Mouse (Mus musculus): Measurements from ENCODE around the gene Smim6. TPM values are rescaled to one million over a fixed set of nuclear protein-coding genes. Genes with fewer than 3 reads are reported as not detected.
A peak's percentile ranks its signal among the peaks of the same experiment; 100 is the strongest.

Gene Smim6
- polyA plus RNA-seq, 1 experiment from 2014 or later, result 1.9 TPM

GRCm38 (mm10) chr11:115906116-115906515 is 5.7 kb upstream of the Smim6 start:
- TF ChIP-seq EP300 (IDR thresholded peaks at IDR 0.05; ENCODE audit: low read depth) (no peak), CTCF (IDR thresholded peaks at IDR 0.05; ENCODE audit: low read depth) (no peak)
- Histone ChIP-seq H3K27me3 (ENCODE audit: insufficient read depth, low read length) (no peaks in the 10 kb centered on the region), H3K27ac (ENCODE audit: low read depth) (peak overlapping the region; percentile 95), H3K4me3 (ENCODE audit: low read depth, low read length) (no peak overlapping the region), H3K4me2 (ENCODE audit: low read depth, low read length) (no peak overlapping the region), H3K36me3 (replicated peaks; ENCODE audit: insufficient read depth, low read length) (peaks cover 27% of the 10 kb centered on the region), H3K4me1 (ENCODE audit: insufficient read depth) (peaks cover 48% of the 10 kb centered on the region), H3K9ac (replicated peaks) (no peak overlapping the region), H3K9me3 (ENCODE audit: low read length) (no peaks in the 10 kb centered on the region)
- ATAC-seq, result no peak
- 81% methylated on average over 3 of the region's 3 CpGs for WGBS (ENCODE audit: insufficient replicate concordance)
- DNase-seq, result no peak

DNA sequence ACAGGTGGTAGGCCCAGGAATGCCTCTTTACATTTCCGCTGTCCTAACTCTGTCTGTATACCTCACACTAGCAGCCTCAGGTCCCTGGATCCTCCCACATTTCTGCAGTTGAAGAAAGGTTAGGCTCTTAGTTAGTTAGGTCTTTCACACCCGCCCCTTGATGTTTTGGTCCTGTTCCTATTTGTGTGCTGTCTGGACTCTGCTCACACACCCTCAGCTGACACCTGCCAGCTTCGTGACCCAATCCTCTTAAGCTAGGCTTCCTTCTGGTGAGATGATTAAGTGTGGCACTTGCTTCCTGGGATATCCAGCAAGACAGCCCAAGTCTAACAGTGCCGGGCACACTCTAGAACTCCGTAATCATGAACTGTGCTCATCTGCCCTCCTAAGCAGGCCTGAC is 5.3 kb upstream of the Smim6 start:
- H3K36me3 ChIP-seq (replicated peaks; ENCODE audit: insufficient read depth, low read length), result peaks cover 30% of the 10 kb centered on the region
- peaks cover 48% of the 10 kb centered on the region for H3K4me1 ChIP-seq (ENCODE audit: insufficient read depth)
- no peak overlapping the region for H3K9ac ChIP-seq (replicated peaks)
- WGBS (ENCODE audit: insufficient replicate concordance), result 87% methylated on average over 5 of the region's 5 CpGs
- DNase-seq, result no peak
- H3K9me3 ChIP-seq (ENCODE audit: low read length), result no peaks in the 10 kb centered on the region
- TF ChIP-seq EP300 (IDR thresholded peaks at IDR 0.05; ENCODE audit: low read depth) (no peak), CTCF (IDR thresholded peaks at IDR 0.05; ENCODE audit: low read depth) (no peak)
- no peak overlapping the region for H3K27ac ChIP-seq (ENCODE audit: low read depth)
- no peak overlapping the region for H3K4me2 ChIP-seq (ENCODE audit: low read depth, low read length)
- ATAC-seq, result no peak
- H3K27me3 ChIP-seq (ENCODE audit: insufficient read depth, low read length), result no peaks in the 10 kb centered on the region
- no peak overlapping the region for H3K4me3 ChIP-seq (ENCODE audit: low read depth, low read length)

DNA sequence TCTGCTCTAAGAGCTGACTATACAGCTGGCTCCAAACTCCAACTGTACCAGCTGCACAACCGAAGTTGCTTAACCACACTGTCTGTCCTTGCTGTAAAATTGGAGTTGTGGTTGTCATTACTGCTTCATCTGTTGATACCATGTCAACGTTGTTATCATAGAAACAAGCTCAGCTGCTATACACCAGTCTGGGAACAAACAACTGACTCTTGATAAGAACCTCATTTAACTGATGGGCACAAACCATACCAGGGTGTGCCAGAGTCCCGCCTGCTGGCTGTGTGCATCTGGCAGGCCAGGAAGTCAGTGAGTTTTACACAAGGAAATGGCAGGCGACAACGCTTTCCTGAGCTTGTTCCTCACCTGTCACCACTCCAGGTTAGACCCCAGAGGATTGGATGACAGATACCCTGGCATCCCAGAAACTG is 669 bp upstream of the Smim6 start:
- no peaks in the 10 kb centered on the region for H3K9me3 ChIP-seq (ENCODE audit: low read length)
- peaks cover 25% of the 10 kb centered on the region for H3K4me1 ChIP-seq (ENCODE audit: insufficient read depth)
- peak overlapping the region; percentile 90 for H3K27ac ChIP-seq (ENCODE audit: low read depth)
- H3K4me2 ChIP-seq (ENCODE audit: low read depth, low read length), result peak overlapping the region; percentile 57
- H3K27me3 ChIP-seq (ENCODE audit: insufficient read depth, low read length), result no peaks in the 10 kb centered on the region
- 38% methylated on average over 5 of the region's 5 CpGs for WGBS (ENCODE audit: insufficient replicate concordance)
- H3K9ac ChIP-seq (replicated peaks), result peak overlapping the region; percentile 58
- H3K4me3 ChIP-seq (ENCODE audit: low read depth, low read length), result no peak overlapping the region
- TF ChIP-seq CTCF (IDR thresholded peaks at IDR 0.05; ENCODE audit: low read depth) (no peak), EP300 (IDR thresholded peaks at IDR 0.05; ENCODE audit: low read depth) (peak; percentile 93)
- DNase-seq (peak; percentile 64), ATAC-seq (peak; percentile 89)
- peaks cover 39% of the 10 kb centered on the region for H3K36me3 ChIP-seq (replicated peaks; ENCODE audit: insufficient read depth, low read length)

DNA sequence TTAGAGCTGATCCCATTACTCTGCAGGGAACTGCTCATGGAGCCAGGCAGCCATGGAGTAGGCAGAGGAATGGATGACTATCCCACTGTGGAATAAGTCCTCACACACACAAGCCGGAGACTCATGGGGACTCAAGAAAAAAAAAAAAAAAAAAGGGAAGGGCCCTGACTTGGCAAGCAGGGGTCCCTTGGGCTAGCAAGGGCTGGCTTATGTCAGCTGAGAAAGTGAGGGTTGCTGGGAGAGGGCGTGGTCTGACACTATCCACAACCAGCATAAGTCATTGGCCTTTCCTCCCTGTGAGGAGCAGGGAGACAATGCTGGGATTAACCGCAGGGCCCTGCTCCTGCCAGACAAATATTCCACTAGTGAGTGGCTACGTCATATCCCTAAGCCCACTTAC is 4.8 kb downstream of the Smim6 start:
- Histone ChIP-seq H3K36me3 (replicated peaks; ENCODE audit: insufficient read depth, low read length) (peaks cover 33% of the 10 kb centered on the region), H3K4me3 (ENCODE audit: low read depth, low read length) (no peak overlapping the region), H3K27me3 (ENCODE audit: insufficient read depth, low read length) (no peaks in the 10 kb centered on the region), H3K9ac (replicated peaks) (no peak overlapping the region), H3K27ac (ENCODE audit: low read depth) (no peak overlapping the region), H3K9me3 (ENCODE audit: low read length) (no peaks in the 10 kb centered on the region), H3K4me2 (ENCODE audit: low read depth, low read length) (no peak overlapping the region), H3K4me1 (ENCODE audit: insufficient read depth) (peaks cover 18% of the 10 kb centered on the region)
- ATAC-seq (no peak), DNase-seq (no peak)
- WGBS (ENCODE audit: insufficient replicate concordance), result 85% methylated on average over 4 of the region's 4 CpGs
- no peak for TF ChIP-seq EP300 (IDR thresholded peaks at IDR 0.05; ENCODE audit: low read depth)
- TF ChIP-seq CTCF (IDR thresholded peaks at IDR 0.05; ENCODE audit: low read depth), result no peak

DNA sequence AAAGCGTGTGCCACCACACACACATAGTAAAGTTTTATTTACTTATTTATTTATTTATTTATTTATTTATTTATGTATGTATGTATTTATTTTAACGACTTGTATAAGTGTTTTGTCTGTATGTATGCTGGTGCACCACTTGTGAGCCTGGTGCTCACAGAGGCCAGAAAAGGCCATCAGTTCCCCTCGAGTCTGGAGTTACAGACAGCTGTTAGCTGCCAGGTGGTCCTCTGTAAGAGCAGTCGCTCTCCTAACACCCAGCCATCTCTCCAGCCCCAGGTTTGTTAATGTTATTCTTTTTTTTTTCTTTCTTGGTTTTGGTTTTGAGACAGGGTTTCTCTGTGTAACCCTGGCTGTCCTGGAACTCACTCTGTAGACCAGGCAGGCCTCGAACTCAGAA is 6.8 kb downstream of the Smim6 start:
- peaks cover 40% of the 10 kb centered on the region for H3K36me3 ChIP-seq (replicated peaks; ENCODE audit: insufficient read depth, low read length)
- WGBS (ENCODE audit: insufficient replicate concordance), result 76% methylated on average over 5 of the region's 5 CpGs
- ATAC-seq (no peak), DNase-seq (no peak)
- no peaks in the 10 kb centered on the region for H3K27me3 ChIP-seq (ENCODE audit: insufficient read depth, low read length)
- H3K9me3 ChIP-seq (ENCODE audit: low read length), result no peaks in the 10 kb centered on the region
- TF ChIP-seq EP300 (IDR thresholded peaks at IDR 0.05; ENCODE audit: low read depth) (no peak), CTCF (IDR thresholded peaks at IDR 0.05; ENCODE audit: low read depth) (no peak)
- H3K9ac ChIP-seq (replicated peaks), result no peak overlapping the region
- H3K27ac ChIP-seq (ENCODE audit: low read depth), result peak overlapping the region; percentile 60; the same call in 1 of the 2 replicates
- H3K4me1 ChIP-seq (ENCODE audit: insufficient read depth), result 0 out of 2 replicates have a peak, but pooled peaks cover 3% of the 10 kb centered on the region
- no peak overlapping the region for H3K4me2 ChIP-seq (ENCODE audit: low read depth, low read length)
- no peak overlapping the region for H3K4me3 ChIP-seq (ENCODE audit: low read depth, low read length)

- Histone ChIP-seq H3K9ac (replicated peaks) (no peak overlapping the region), H3K27me3 (ENCODE audit: insufficient read depth, low read length) (no peaks in the 10 kb centered on the region), H3K4me1 (ENCODE audit: insufficient read depth) (0 out of 2 replicates have a peak, but pooled peaks cover 3% of the 10 kb centered on the region), H3K4me2 (ENCODE audit: low read depth, low read length) (no peak overlapping the region), H3K9me3 (ENCODE audit: low read length) (no peaks in the 10 kb centered on the region), H3K27ac (ENCODE audit: low read depth) (peak overlapping the region; percentile 60; the same call in 1 of the 2 replicates), H3K36me3 (replicated peaks; ENCODE audit: insufficient read depth, low read length) (peaks cover 37% of the 10 kb centered on the region), H3K4me3 (ENCODE audit: low read depth, low read length) (no peak overlapping the region)
- ATAC-seq (peak; percentile 85), DNase-seq (no peak)
- WGBS (ENCODE audit: insufficient replicate concordance), result 62% methylated on average over 5 of the region's 5 CpGs
- TF ChIP-seq CTCF (IDR thresholded peaks at IDR 0.05; ENCODE audit: low read depth) (no peak), EP300 (IDR thresholded peaks at IDR 0.05; ENCODE audit: low read depth) (no peak)
These were observed 7.3 kb downstream of the Smim6 start for GRCm38 (mm10) chr11:115919073-115919472.

Measured in liver, postnatal 0 days (tissue).